Mouse (Mus musculus) natural killer cell, adult 2 months (primary cell): ENCODE data around the gene Cyp46a1.

Experiments used
- DNase-seq, 2 experiments: peaks; one replicate each; pipeline ENCODE4 v3.0.0; 2022; ENCODE audit warnings: low spot score in 2 of 2

The Cyp46a1 gene

DNA sequence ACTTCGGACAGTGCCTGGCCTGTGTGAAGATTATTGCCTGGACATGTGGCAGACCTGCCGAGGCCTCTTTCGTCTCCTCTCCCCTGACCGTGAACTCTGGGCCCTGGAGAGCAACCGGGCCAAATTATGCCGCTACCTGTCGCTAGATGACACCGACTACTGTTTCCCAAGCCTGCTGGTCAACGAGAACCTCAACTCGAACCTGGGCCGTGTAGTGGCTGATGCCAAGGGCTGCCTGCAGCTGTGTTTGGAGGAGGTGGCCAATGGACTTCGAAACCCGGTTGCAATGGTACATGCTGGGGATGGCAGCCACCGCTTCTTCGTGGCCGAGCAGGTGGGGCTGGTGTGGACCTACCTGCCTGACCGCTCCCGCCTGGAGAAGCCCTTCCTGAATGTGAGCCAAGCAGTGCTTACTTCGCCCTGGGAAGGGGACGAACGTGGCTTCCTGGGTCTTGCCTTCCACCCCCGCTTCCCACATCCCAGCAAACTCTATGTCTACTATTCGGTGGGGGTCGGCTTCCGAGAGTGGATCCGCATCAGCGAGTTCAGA, 22.4 kb upstream of the Cyp46a1 start:
- no peak for DNase-seq

DNA sequence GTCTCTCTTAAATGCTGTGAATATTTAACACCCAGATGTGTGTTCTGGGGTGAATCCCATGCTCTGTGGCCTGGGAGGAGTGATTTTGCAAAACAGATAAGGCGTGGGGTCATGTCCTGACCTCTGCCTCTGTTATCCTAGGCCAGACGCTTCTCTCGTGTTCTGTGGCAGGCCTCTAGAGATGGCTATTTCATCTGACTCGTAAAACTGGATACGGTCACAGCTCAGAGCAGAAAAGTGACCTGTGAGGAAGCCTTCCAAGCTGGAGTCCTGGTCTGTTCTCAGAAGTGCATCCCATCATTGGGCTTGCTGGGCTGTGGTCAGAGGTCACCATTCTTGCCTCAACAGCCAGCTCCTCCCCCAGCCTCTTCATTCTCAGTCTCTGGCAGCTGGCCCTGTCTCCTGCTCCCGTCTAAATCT, 21.7 kb upstream of the Cyp46a1 start:
- DNase-seq: no peak

DNA sequence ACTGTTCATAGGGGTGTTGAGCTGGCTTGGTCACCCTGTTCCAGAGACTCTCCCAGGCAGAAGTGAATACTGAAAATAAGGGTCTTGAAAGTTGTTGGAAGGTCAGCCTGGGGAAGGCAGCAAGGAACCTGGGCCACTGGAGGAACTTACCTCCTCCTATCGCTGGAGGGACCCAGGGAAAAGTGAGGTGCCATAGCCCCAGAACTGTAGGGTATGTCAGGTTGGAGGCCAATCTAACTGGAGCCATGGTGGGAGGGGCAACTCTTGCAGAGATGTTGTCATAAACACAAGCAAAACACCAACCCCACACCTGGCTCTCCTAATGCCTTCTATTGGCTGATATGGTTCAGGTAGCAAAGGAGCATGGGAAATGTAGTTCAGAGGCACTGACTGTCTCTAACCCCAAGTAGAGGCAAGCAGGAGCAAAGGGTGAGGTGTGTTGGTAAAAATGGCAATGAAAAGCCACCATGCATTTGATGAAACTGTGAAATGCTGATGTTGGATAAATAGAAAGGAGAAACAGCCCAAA, 20.9 kb upstream of the Cyp46a1 start:
- DNase-seq: no peak

- no peak for DNase-seq
Measured at GRCm38 (mm10) chr12:108315818-108316217, 18.4 kb upstream of the Cyp46a1 start.

DNA sequence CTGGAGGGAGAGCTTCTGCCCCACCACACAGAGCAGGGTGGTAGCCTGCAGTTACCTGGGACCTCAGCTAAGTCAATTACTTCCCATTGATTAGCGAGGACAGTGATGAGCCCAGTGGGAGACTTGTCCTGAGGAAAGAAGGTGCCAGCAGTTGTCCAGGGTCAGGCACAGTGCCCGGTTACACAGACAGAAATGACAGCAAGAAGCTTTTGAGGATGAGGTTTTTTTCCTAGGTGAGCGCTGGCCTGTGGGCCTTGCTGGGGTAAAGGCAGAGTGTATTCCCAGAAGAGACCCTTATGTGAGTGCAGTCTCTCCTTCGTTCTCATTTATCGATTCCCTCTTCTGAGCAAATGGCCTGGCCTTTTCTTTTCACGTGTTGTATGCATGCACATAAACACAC, 17.5 kb upstream of the Cyp46a1 start:
- DNase-seq: no peak

DNA sequence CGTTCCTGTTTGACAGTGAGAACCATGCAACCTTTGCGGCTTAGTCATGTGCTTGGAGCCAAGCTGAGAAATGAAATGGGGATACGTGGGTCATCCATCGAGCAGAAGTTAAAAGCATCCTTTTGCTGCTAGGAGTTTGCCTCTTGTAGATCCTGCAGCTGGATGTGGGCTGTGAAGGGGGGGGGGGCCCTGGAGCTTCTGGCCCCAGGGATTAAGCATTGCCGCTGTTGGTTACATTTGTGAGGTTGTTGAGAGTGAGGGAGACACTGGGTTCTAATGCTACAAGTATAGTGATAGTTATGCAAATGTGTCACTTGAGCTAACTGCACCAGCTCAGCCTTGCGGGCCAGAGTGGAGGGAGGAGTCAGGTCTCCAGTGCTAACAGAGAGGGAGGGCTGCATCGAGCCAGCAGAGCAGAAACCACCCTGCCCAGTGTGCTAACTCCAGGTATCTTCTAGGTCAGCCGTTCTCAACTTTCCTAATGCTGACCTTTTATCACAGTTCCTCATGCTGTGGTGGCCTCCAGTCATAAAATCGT, 16.9 kb upstream of the Cyp46a1 start:
- DNase-seq: no peak

- DNase-seq: no peak
Measured at GRCm38 (mm10) chr12:108317826-108318430, 16.3 kb upstream of the Cyp46a1 start.

DNA sequence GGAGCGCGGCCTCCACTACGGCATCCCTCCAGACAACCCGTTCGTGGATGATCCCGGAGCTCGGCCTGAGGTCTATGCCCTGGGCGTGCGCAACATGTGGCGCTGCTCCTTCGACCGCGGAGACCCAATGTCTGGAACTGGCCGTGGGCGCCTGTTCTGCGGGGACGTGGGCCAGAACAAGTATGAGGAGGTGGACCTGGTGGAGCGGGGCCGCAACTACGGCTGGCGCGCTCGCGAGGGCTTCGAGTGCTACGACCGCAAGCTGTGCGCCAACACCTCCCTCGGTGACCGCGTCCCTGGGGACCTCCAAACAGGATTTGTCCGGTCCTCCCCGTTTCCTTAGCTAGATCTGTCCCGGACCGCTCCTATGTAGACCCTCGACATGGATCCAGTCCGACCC, 15.7 kb upstream of the Cyp46a1 start:
- DNase-seq: no peak

DNA sequence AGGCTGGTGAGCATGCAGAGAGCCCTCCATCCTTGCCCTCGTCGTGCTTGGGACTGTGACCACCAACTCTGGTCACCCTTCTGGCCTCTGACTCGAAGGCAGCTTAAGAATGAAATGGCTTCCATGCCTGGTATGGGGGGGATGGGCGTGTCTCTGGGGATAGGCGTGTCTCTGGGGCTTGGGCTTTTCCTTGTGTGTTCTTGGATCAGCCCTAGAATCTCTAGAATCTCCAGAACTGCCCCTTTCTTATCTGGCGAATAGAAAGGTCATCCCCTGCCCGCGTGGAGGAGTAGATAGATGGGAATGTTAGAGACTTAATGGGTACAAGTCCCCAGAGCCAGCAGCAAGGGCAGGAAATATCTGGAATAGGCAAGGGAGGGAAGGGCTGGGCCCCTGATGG, 14.1 kb upstream of the Cyp46a1 start:
- no peak for DNase-seq

DNA sequence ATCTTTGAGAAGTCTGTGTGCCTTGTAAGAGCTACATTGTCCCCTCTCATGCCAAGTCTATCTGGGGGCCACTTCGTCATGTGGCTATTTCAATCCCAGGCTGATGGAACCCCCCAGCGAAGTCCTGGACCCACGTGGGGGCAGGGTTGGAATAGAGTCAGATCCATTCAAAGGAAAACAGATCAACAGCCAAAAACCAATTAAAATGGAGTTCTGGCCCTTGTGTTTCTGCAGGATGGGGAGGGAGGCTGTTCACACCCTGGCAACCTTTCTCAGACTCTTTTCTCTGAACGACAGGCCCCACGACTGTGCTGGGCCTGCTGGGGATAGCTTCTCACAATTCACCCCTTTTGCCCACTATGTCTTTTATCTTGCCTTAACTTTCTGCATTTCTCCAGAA, 7.8 kb upstream of the Cyp46a1 start:
- DNase-seq: no peak

- DNase-seq: no peak
Measured at GRCm38 (mm10) chr12:108327889-108328491, 6.2 kb upstream of the Cyp46a1 start.

GRCm38 (mm10) chr12:108333056-108333455, 1.1 kb upstream of the Cyp46a1 start:
- DNase-seq: peak; percentile 73 to 76

DNA sequence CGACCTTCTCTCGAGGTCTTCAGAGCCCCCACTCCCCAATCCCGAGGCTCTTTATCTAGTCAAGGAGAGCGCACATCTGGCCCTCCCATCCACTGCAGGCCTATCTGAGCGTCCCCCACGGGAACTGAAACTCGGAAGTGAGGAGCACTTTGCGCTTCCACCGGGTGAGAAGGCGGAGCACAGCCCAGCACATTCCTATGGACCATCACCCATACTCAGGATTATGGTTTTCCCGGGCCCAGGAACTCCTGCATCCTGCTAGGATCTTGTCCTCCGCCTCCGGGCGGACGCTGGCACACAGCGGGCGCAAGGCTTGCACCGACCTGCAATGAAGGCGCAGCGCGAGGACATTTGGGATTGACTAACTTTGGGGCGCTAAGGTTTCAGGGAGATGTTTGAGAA, 699 bp upstream of the Cyp46a1 start:
- peak in 1 of 2 experiments; percentile 32 for DNase-seq

DNA sequence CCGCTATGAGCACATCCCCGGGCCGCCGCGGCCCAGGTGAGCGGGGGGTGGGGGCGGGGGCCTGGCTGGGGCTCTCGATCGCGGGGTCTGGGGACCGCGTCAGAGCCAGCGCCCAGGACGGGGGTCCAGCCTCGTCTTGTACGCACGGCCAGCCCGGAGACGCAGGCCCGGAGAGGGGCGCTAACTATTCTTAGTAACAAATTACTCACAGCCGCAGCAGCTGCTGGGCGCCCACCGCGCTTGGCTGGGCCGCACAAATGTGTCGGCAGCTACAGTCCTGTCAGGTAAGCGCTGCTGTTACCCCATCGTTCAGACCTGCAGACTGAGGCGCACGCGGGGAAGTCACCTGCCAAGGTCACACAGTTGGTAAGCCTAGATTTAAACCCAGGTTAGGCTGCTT, 348 bp downstream of the Cyp46a1 start:
- peak in 1 of 2 experiments; percentile 6 for DNase-seq

- DNase-seq: no peak
Measured at GRCm38 (mm10) chr12:108338572-108339190, 4.5 kb downstream of the Cyp46a1 start.

DNA sequence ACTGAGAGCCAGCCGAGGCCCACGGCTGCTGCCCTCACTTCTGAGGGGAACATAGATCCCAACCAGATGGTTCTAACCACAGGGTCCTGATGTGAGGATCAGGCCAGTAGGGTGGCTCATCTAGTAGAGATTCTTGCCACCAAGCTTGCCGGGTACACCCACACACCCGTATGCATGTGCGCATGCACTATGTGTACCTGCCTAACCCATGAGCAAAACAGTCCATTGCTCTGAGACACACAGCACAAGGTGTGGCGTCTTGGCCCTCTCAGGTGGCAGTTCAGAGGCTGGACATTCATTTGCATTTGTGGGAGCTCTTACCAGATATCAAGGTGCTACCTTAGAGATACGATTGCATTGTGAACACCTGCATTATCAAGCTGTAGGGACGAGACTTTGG, 14.0 kb downstream of the Cyp46a1 start:
- DNase-seq: no peak

GRCm38 (mm10) chr12:108349026-108349425, 14.8 kb downstream of the Cyp46a1 start:
- no peak for DNase-seq

GRCm38 (mm10) chr12:108350931-108351330, 16.8 kb downstream of the Cyp46a1 start:
- no peak for DNase-seq

GRCm38 (mm10) chr12:108352371-108353136, 18.4 kb downstream of the Cyp46a1 start:
- no peak for DNase-seq

DNA sequence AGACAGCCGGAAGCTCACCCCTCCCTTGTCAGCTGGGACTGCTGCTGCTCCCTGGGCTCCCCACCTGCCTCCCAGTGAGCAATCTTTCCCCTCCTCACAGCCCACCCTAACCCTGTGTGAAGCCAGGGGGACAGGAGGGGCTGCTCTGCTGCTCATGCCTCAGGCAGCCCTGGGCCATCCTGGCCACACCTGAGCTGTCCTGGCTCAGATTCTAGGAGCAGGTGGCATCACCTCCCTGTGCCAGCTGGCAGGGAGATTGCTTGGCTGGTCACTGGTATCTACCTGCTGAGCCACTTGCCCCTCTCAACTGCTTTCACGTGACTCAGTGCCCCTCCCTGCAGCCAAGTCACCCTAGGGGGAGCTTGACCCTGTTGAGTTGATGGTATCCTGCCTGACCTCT, 20.1 kb downstream of the Cyp46a1 start:
- DNase-seq: no peak

DNA sequence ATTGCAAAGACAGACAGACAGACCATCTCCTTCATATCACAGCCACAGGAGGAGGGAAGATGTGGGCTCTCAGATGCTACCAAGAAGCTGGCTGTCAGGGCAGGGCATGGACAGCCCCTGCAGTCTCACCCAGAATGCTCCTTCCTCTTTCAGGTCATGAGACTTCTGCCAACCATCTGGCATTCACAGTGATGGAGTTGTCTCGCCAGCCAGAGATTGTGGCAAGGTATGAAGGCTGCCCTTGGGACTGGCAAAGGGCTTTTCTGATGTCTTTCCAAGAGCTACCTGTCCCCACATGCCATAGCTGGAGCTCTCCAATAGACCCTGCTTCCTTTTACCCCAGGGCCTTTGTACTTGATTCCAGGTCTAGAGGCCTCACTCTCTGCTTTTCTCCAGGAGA, 21.1 kb downstream of the Cyp46a1 start:
- no peak for DNase-seq

DNA sequence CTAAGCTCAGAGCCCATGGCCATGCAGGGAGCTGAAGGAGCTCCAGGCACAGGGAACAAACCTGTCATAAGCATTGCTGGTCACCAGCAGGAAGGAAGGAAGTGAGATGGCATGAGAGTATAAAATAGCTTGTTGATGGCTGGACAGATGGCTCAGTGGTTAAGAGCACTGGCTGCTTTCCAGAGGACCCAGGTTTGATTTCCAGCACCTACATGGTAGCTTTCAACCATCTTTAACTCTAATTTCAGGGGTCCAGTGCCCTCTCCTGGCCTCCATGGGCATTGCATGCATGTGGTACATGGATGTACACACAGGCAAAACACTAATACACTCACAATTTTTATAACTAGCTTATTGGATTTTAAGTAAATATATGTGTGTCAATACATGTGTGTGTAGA, 21.8 kb downstream of the Cyp46a1 start:
- no peak for DNase-seq
